Mouse (Mus musculus): ENCODE results near the gene Lig3. TPM values are rescaled to one million over a fixed set of nuclear protein-coding genes. Genes with fewer than 3 reads are reported as not detected.
"Not testable (repeated sequence)": the region's sequence is repeated elsewhere in the genome, so short reads cannot be mapped to it uniquely, and the experiment has no call there.

Lig3 gene
- total and polyA plus RNA-seq, 2 experiments from 2014 or later: 12.1 to 34.8 TPM

GRCm38 (mm10) chr11:82833929-82834328 lies 53.0 kb downstream of the Lig3 start:
- no peak overlapping the region for H3K27ac ChIP-seq (ENCODE audit: low read depth)
- no peak for TF ChIP-seq EP300 (IDR thresholded peaks at IDR 0.05; ENCODE audit: low read depth)
- no peak for TF ChIP-seq CTCF (IDR thresholded peaks at IDR 0.05; ENCODE audit: low read depth)
- no peak overlapping the region for H3K4me2 ChIP-seq (ENCODE audit: low read depth, low read length)
- 79% methylated on average over 8 of the region's 8 CpGs for WGBS
- H3K4me3 ChIP-seq (ENCODE audit: low read depth, low read length): no peak overlapping the region
- no peaks in the 10 kb centered on the region for H3K9me3 ChIP-seq (replicated peaks; ENCODE audit: control insufficient read depth, low read length)
- DNase-seq (ENCODE audit: low spot score) (no peak), ATAC-seq (ENCODE audit: insufficient read depth, low read depth) (no peak)
- H3K9ac ChIP-seq (replicated peaks; ENCODE audit: low read depth, low read length): no peak overlapping the region
- peaks cover 6% of the 10 kb centered on the region for H3K4me1 ChIP-seq (ENCODE audit: control insufficient read depth, insufficient read depth)
- no peaks in the 10 kb centered on the region for H3K36me3 ChIP-seq (replicated peaks; ENCODE audit: control insufficient read depth, insufficient read depth, low read length)
- no peaks in the 10 kb centered on the region for H3K27me3 ChIP-seq (ENCODE audit: control insufficient read depth, insufficient read depth, low read length)

DNA sequence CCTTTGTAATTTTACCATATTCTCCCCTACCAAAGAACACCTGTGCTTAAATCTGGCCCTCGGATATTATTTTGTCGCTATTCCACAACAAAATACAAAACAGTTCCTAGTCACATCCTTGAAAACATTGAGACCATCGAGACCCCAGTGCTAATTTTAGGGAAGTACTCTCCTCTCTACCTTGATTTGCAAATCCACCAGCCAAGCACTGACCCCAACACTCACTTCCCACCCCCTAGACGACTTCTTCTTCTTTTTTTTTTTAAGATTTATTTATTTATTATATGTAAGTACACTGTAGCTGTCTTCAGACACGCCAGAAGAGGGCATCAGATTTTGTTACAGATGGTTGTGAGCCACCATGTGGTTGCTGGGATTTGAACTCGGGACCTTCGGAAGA lies 53.5 kb downstream of the Lig3 start:
- not testable (repeated sequence) for H3K9ac ChIP-seq (replicated peaks; ENCODE audit: low read depth, low read length); H3K4me3 ChIP-seq (ENCODE audit: low read depth, low read length); H3K27ac ChIP-seq (ENCODE audit: low read depth); H3K4me1 ChIP-seq (ENCODE audit: control insufficient read depth, insufficient read depth); H3K9me3 ChIP-seq (replicated peaks; ENCODE audit: control insufficient read depth, low read length); H3K36me3 ChIP-seq (replicated peaks; ENCODE audit: control insufficient read depth, insufficient read depth, low read length); H3K4me2 ChIP-seq (ENCODE audit: low read depth, low read length); DNase-seq (ENCODE audit: low spot score); H3K27me3 ChIP-seq (ENCODE audit: control insufficient read depth, insufficient read depth, low read length); ATAC-seq (ENCODE audit: insufficient read depth, low read depth)
- 84% methylated on average over 7 of the region's 7 CpGs for WGBS

DNA sequence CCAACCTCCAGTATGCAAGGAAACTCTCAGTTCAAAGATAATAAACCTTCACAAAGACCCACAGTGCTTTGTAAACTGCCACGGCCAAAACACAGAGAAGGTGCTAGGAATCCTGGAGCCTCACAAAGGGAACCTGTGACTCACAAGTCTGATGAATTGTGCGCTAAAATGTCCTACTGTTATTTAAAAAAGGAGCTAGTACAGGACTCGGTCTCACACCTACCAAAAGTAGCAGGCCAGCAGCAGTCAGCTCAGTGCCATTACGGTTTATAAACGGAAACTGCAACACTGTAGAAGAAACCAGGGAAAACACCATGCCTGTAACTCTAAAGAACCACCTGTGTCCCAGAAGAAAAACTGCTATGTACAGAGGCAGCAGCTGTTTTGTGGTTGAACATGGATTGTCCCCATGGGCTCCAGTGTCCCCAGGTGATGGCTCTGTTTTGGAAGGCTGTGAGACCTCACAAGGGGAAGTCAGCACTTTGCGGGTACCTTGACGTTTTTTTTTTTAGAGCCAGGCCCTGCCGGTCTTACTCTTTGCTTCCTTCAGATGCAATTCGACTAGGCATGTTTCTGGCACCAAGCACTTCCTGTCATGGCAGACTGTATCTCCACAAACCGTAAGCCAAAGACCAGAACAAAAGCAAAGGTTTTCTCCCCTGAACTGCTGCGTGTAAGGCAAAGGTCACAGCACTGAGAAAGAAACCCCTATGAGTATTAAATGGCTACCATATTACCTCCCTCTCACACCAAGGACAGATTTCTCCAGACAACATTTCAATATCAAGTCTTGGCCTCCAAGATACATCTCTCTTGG lies 54.9 kb downstream of the Lig3 start:
- H3K4me3 ChIP-seq (ENCODE audit: low read depth, low read length): no peak overlapping the region
- H3K9me3 ChIP-seq (replicated peaks; ENCODE audit: control insufficient read depth, low read length): no peaks in the 10 kb centered on the region
- H3K4me1 ChIP-seq (ENCODE audit: control insufficient read depth, insufficient read depth): peaks cover 6% of the 10 kb centered on the region
- ATAC-seq (ENCODE audit: insufficient read depth, low read depth) (no peak), DNase-seq (ENCODE audit: low spot score) (no peak)
- no peak overlapping the region for H3K27ac ChIP-seq (ENCODE audit: low read depth)
- no peak overlapping the region for H3K9ac ChIP-seq (replicated peaks; ENCODE audit: low read depth, low read length)
- H3K36me3 ChIP-seq (replicated peaks; ENCODE audit: control insufficient read depth, insufficient read depth, low read length): no peaks in the 10 kb centered on the region
- no peak for TF ChIP-seq EP300 (IDR thresholded peaks at IDR 0.05; ENCODE audit: low read depth)
- no peaks in the 10 kb centered on the region for H3K27me3 ChIP-seq (ENCODE audit: control insufficient read depth, insufficient read depth, low read length)
- 70% methylated on average over 11 of the region's 11 CpGs for WGBS
- H3K4me2 ChIP-seq (ENCODE audit: low read depth, low read length): no peak overlapping the region

GRCm38 (mm10) chr11:82837192-82837591 lies 56.3 kb downstream of the Lig3 start:
- ATAC-seq (ENCODE audit: insufficient read depth, low read depth) (no peak), DNase-seq (ENCODE audit: low spot score) (no peak)
- H3K36me3 ChIP-seq (replicated peaks; ENCODE audit: control insufficient read depth, insufficient read depth, low read length): no peaks in the 10 kb centered on the region
- no peak overlapping the region for H3K4me2 ChIP-seq (ENCODE audit: low read depth, low read length)
- H3K4me1 ChIP-seq (ENCODE audit: control insufficient read depth, insufficient read depth): no peaks in the 10 kb centered on the region
- no peak for TF ChIP-seq CTCF (IDR thresholded peaks at IDR 0.05; ENCODE audit: low read depth)
- no peak for TF ChIP-seq EP300 (IDR thresholded peaks at IDR 0.05; ENCODE audit: low read depth)
- no peak overlapping the region for H3K4me3 ChIP-seq (ENCODE audit: low read depth, low read length)
- no peak overlapping the region for H3K9ac ChIP-seq (replicated peaks; ENCODE audit: low read depth, low read length)
- no peaks in the 10 kb centered on the region for H3K27me3 ChIP-seq (ENCODE audit: control insufficient read depth, insufficient read depth, low read length)
- no peaks in the 10 kb centered on the region for H3K9me3 ChIP-seq (replicated peaks; ENCODE audit: control insufficient read depth, low read length)
- 59% methylated on average over 7 of the region's 7 CpGs for WGBS
- no peak overlapping the region for H3K27ac ChIP-seq (ENCODE audit: low read depth)

DNA sequence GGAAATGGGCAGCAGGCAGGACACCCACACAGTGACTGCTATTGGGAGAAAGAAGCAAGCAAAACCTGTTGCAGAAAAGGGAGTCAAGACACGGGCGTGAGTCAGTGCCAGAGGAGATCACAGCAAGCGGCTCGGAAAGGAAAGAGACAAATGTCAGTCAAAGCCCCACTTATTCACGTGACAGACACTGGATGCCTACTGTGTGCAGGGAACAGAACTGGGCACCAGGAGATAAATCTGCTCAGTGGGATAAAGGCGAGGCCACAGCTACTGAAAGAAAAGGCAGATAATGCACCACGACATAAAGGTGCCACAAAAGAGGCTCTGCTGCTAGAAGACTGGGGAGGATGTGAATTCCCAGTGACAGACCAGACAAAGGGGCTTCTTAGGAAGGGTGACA lies 56.9 kb downstream of the Lig3 start:
- 55% methylated on average over 7 of the region's 7 CpGs for WGBS
- no peak overlapping the region for H3K4me3 ChIP-seq (ENCODE audit: low read depth, low read length)
- no peak for ATAC-seq (ENCODE audit: insufficient read depth, low read depth)

DNA sequence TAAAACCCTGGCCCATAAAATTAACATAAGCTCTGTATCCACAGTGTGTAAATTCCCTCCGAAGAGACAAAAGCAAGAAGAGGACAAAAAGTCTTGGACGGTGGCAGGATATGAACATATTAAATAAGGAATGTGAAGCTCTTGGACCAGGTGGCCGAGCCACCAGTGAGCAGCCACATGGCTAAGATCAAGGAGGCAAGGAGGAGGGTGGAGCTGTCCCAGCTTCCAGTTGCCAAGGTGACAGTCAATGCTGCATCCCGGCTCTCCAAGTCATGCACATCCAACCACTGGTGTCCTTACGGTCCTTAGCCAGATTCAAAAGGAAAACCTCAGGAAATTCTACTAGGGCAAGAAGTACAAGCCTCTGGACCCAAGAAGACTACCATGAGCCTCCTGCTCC lies 57.6 kb downstream of the Lig3 start:
- Histone ChIP-seq H3K4me1 (ENCODE audit: control insufficient read depth, insufficient read depth) (no peaks in the 10 kb centered on the region), H3K27ac (ENCODE audit: low read depth) (no peak overlapping the region), H3K36me3 (replicated peaks; ENCODE audit: control insufficient read depth, insufficient read depth, low read length) (no peaks in the 10 kb centered on the region), H3K27me3 (ENCODE audit: control insufficient read depth, insufficient read depth, low read length) (no peaks in the 10 kb centered on the region), H3K4me3 (ENCODE audit: low read depth, low read length) (no peak overlapping the region), H3K9ac (replicated peaks; ENCODE audit: low read depth, low read length) (no peak overlapping the region), H3K9me3 (replicated peaks; ENCODE audit: control insufficient read depth, low read length) (no peaks in the 10 kb centered on the region), H3K4me2 (ENCODE audit: low read depth, low read length) (no peak overlapping the region)
- no peak for ATAC-seq (ENCODE audit: insufficient read depth, low read depth)
- WGBS: 58% methylated on average over 5 of the region's 5 CpGs
- DNase-seq (ENCODE audit: low spot score): no peak
- TF ChIP-seq EP300 (IDR thresholded peaks at IDR 0.05; ENCODE audit: low read depth): no peak

More for the DNA sequence above, 56.9 kb downstream of the Lig3 start:
- DNase-seq (ENCODE audit: low spot score): no peak
- no peaks in the 10 kb centered on the region for H3K27me3 ChIP-seq (ENCODE audit: control insufficient read depth, insufficient read depth, low read length)
- TF ChIP-seq CTCF (IDR thresholded peaks at IDR 0.05; ENCODE audit: low read depth) (no peak), EP300 (IDR thresholded peaks at IDR 0.05; ENCODE audit: low read depth) (no peak)
- H3K4me1 ChIP-seq (ENCODE audit: control insufficient read depth, insufficient read depth): no peaks in the 10 kb centered on the region
- H3K27ac ChIP-seq (ENCODE audit: low read depth): no peak overlapping the region
- H3K4me2 ChIP-seq (ENCODE audit: low read depth, low read length): no peak overlapping the region
- H3K9ac ChIP-seq (replicated peaks; ENCODE audit: low read depth, low read length): no peak overlapping the region
- no peaks in the 10 kb centered on the region for H3K36me3 ChIP-seq (replicated peaks; ENCODE audit: control insufficient read depth, insufficient read depth, low read length)
- no peaks in the 10 kb centered on the region for H3K9me3 ChIP-seq (replicated peaks; ENCODE audit: control insufficient read depth, low read length)

All from heart, postnatal 0 days (tissue).